Comparison of ENCODE assay signal across 8 mouse cellular contexts in genomic region chr4:99194826-99195225, GRCm38 (mm10). TPM values are rescaled to one million over a fixed set of nuclear protein-coding genes. Genes with fewer than 3 reads are reported as not detected.
DNase-seq lines count a peak whose midpoint lies in the region; ATAC-seq and TF ChIP-seq lines count a peak whose summit lies in the region.

No protein-coding gene starts in this region.

- TF ChIP-seq CTCF in cortical plate, adult 2 months (IDR thresholded peaks at IDR 0.05; ENCODE audit: extremely low read depth, insufficient read depth, low read length), result no peak

- no peak overlapping the region for H3K27ac ChIP-seq in kidney, embryonic 14.5 days (ENCODE audit: low read depth, low read length)
- peak overlapping the region; percentile 93; the same call in 1 of the 2 replicates for H3K27ac ChIP-seq in cortical plate, adult 2 months (ENCODE audit: insufficient read depth, low read length)
- no peak overlapping the region for H3K27ac ChIP-seq in hindbrain, embryonic 14.5 days
- no peak overlapping the region for H3K27ac ChIP-seq in midbrain, embryonic 14.5 days (replicated peaks; ENCODE audit: low read depth, low read length)

- no peaks in the 10 kb centered on the region for H3K36me3 ChIP-seq in kidney, embryonic 14.5 days (ENCODE audit: control insufficient read depth, insufficient read depth, low read length)
- no peaks in the 10 kb centered on the region for H3K36me3 ChIP-seq in hindbrain, embryonic 14.5 days (replicated peaks; ENCODE audit: control insufficient read depth, insufficient read depth)
- no peaks in the 10 kb centered on the region for H3K36me3 ChIP-seq in midbrain, embryonic 14.5 days (ENCODE audit: control insufficient read depth, insufficient read depth, low read length)

- 25% methylated on average over 5 of the region's 5 CpGs for WGBS in kidney, embryonic 14.5 days
- 43% methylated on average over 5 of the region's 5 CpGs for WGBS in hindbrain, embryonic 14.5 days
- WGBS in midbrain, embryonic 14.5 days, result 43% methylated on average over 5 of the region's 5 CpGs

- peak overlapping the region; percentile 70 for H3K4me2 ChIP-seq in kidney, embryonic 14.5 days (replicated peaks; ENCODE audit: low read depth, low read length)
- H3K4me2 ChIP-seq in hindbrain, embryonic 14.5 days (replicated peaks), result peak overlapping the region; percentile 64
- H3K4me2 ChIP-seq in midbrain, embryonic 14.5 days (ENCODE audit: low read length), result peak overlapping the region; percentile 69

- ATAC-seq in kidney, embryonic 14.5 days (ENCODE audit: low FRiP score, low TSS enrichment), result no peak
- ATAC-seq in hindbrain, embryonic 14.5 days (ENCODE audit: low FRiP score), result no peak
- no peak for ATAC-seq in midbrain, embryonic 14.5 days (ENCODE audit: low FRiP score, low TSS enrichment)
- no peak for ATAC-seq in granulocyte monocyte progenitor cell, adult 5-6 weeks (replicated peaks; ENCODE audit: poor library complexity, severe bottlenecking)

- no peak for TF ChIP-seq POLR2A in cortical plate, adult 2 months (IDR thresholded peaks at IDR 0.05; ENCODE audit: extremely low read depth, insufficient read depth, low read length)

- no peak for DNase-seq in kidney, postnatal 36 days
- DNase-seq in hindbrain, embryonic 14.5 days (ENCODE audit: low spot score), result no peak
- DNase-seq in midbrain, embryonic 14.5 days, result no peak
- DNase-seq in layer of hippocampus, adult 18-20 months (ENCODE audit: low spot score in 2 of 2), result no peak
- no peak for DNase-seq in right cerebral cortex, postnatal 10 days (ENCODE audit: low spot score in 2 of 2)

- H3K4me1 ChIP-seq in kidney, embryonic 14.5 days (ENCODE audit: control insufficient read depth, insufficient read depth, low read length), result 0 out of 2 replicates have a peak, but pooled peaks cover 3% of the 10 kb centered on the region
- H3K4me1 ChIP-seq in cortical plate, adult 2 months (ENCODE audit: control insufficient read depth, insufficient read depth, low read length), result peaks cover 2% of the 10 kb centered on the region; the same call in 1 of the 2 replicates
- 0 out of 2 replicates have a peak, but pooled peaks cover 12% of the 10 kb centered on the region for H3K4me1 ChIP-seq in hindbrain, embryonic 14.5 days (replicated peaks; ENCODE audit: control insufficient read depth, insufficient read depth, low read length)
- H3K4me1 ChIP-seq in midbrain, embryonic 14.5 days (ENCODE audit: control insufficient read depth, insufficient read depth, low read length), result 0 out of 2 replicates have a peak, but pooled peaks cover 7% of the 10 kb centered on the region

- H3K27me3 ChIP-seq in kidney, embryonic 14.5 days (ENCODE audit: control insufficient read depth, insufficient read depth, low read length), result no peaks in the 10 kb centered on the region
- H3K27me3 ChIP-seq in hindbrain, embryonic 14.5 days (ENCODE audit: control insufficient read depth, insufficient read depth, low read length), result no peaks in the 10 kb centered on the region
- no peaks in the 10 kb centered on the region for H3K27me3 ChIP-seq in midbrain, embryonic 14.5 days (ENCODE audit: control insufficient read depth, insufficient read depth, low read length)

- H3K9me3 ChIP-seq in kidney, embryonic 14.5 days (ENCODE audit: control insufficient read depth, low read length), result no peaks in the 10 kb centered on the region
- H3K9me3 ChIP-seq in hindbrain, embryonic 14.5 days (ENCODE audit: control insufficient read depth, low read length), result no peaks in the 10 kb centered on the region
- H3K9me3 ChIP-seq in midbrain, embryonic 14.5 days (ENCODE audit: control insufficient read depth, low read length), result no peaks in the 10 kb centered on the region

- peak overlapping the region; percentile 75 for H3K4me3 ChIP-seq in kidney, embryonic 14.5 days (ENCODE audit: low read length)
- peak overlapping the region; percentile 80 for H3K4me3 ChIP-seq in cortical plate, adult 2 months (ENCODE audit: insufficient read depth, low read length)
- peak overlapping the region; percentile 78 for H3K4me3 ChIP-seq in hindbrain, embryonic 14.5 days (replicated peaks; ENCODE audit: low read length)
- peak overlapping the region; percentile 53 for H3K4me3 ChIP-seq in midbrain, embryonic 14.5 days (replicated peaks; ENCODE audit: low read depth, low read length)

- no peak overlapping the region; the same call in 1 of the 2 replicates for H3K9ac ChIP-seq in kidney, embryonic 14.5 days (ENCODE audit: low read depth, low read length)
- peak overlapping the region; percentile 88 for H3K9ac ChIP-seq in hindbrain, embryonic 14.5 days
- H3K9ac ChIP-seq in midbrain, embryonic 14.5 days (replicated peaks; ENCODE audit: low read length), result 0 out of 2 replicates have a peak overlapping the region, but pooled peaks have one; percentile 67

RNA-seq across cellular contexts. Expression of gene Atg4c, which starts 1.1 kb away (rescaled TPM):
- polyA plus RNA-seq in kidney, embryonic 14.5 days (2014; fragmentation: Nextera tagmentation; extraction: Ambion mirVana), result 6.7 and 16.2 TPM in 2 replicates
- 37.9 and 38.3 TPM in 2 replicates for polyA plus RNA-seq in cortical plate, adult 2 months (2012; rRNA removed)
- polyA plus RNA-seq in hindbrain, embryonic 14.5 days (2014; fragmentation: Nextera tagmentation; extraction: Ambion mirVana), result 19.2 and 20.4 TPM in 2 replicates
- polyA plus RNA-seq in midbrain, embryonic 14.5 days (2014; fragmentation: Nextera tagmentation; extraction: Ambion mirVana), result 11.2 and 17.8 TPM in 2 replicates
- 10 to 100 TPM; 38.1 to 39.3 TPM for total RNA-seq in layer of hippocampus, adult 18-20 months (2021)
- total RNA-seq in granulocyte monocyte progenitor cell, adult 5-6 weeks (2014; fragmentation: Nextera tagmentation), result 8.8 and 14.7 TPM in 2 replicates
- 7.4 and 15.0 TPM in 2 replicates for total RNA-seq in granulocyte monocyte progenitor cell, adult 5-6 weeks (2017)
